Mouse (Mus musculus): ENCODE results near the gene Xpnpep1. TPM values are rescaled to one million over a fixed set of nuclear protein-coding genes. Genes with fewer than 3 reads are reported as not detected.

Xpnpep1 gene
- polyA plus RNA-seq, 1 experiment from 2014 or later, result 111 TPM

DNA sequence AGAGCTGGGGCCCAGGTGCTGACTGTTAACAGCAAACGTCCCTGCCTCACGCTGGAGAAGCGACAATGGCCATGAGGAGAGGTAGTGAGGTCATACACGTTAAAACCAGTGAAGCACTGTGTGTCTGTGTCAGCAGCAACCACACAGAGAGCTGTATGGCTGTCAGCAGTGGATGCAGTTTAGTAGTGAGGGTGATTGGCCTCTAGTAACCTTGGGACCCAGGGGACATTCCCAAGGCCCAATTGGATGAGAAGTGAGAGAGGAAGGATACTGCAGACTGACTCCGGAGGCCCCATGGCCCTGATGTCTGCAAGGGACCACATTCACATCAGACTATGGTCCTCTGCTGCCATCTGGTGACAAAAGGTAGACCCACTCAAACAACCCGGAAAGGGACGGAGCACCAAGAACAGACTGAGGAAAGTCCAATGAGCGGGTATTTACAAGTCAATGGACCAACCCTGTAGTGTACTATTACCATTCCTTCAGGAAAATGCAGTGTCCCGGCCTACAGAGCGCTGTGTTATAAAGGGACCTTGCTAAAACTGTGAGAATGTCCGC lies 47.1 kb downstream of the Xpnpep1 start:
- 69% methylated on average over 11 of the region's 11 CpGs for whole genome bisulfite sequencing
- no peak overlapping the region for H3K4me3 ChIP-seq (ENCODE audit: low read depth, low read length)
- no peaks in the 10 kb centered on the region for H3K9me3 ChIP-seq (ENCODE audit: control insufficient read depth, low read length)
- H3K27me3 ChIP-seq (ENCODE audit: control insufficient read depth, insufficient read depth, low read length), result no peaks in the 10 kb centered on the region
- peak; percentile 78 for TF ChIP-seq CTCF (IDR thresholded peaks at IDR 0.05; ENCODE audit: low read depth)
- TF ChIP-seq EP300 (optimal IDR thresholded peaks at IDR 0.05), result no peak
- DNase-seq (ENCODE audit: low spot score) (peak; percentile 40), ATAC-seq (ENCODE audit: low FRiP score, low TSS enrichment) (peak; percentile 64)
- peaks cover 26% of the 10 kb centered on the region for H3K36me3 ChIP-seq (ENCODE audit: control insufficient read depth, insufficient read depth, low read length)
- no peak overlapping the region for H3K27ac ChIP-seq (replicated peaks)
- no peaks in the 10 kb centered on the region for H3K4me1 ChIP-seq (replicated peaks; ENCODE audit: control insufficient read depth, insufficient read depth)
- H3K9ac ChIP-seq (ENCODE audit: low read length), result no peak overlapping the region
- no peak overlapping the region for H3K4me2 ChIP-seq (replicated peaks; ENCODE audit: low read depth)

DNA sequence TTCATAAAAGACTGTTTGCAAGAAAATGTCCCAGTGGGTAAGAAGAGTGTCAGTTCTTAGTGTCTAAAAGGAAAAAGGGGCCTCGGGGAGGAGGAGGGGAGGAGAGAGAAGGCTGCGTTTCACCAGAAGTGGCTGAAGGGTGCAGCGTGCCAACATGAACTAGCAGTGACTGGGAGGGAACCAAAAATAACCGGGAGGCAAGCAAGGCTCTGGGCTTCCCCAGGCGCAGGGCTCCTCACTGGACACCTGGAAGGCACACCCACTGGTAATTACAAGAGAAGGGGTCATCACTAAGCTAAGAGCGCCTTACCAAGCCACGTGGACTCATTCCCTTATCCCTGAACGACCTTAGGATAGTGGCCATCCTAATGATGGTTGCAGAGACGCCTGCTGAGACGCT lies 48.1 kb downstream of the Xpnpep1 start:
- no peak overlapping the region for H3K4me2 ChIP-seq (replicated peaks; ENCODE audit: low read depth)
- 94% methylated on average over 10 of the region's 10 CpGs for WGBS
- H3K27ac ChIP-seq (replicated peaks), result no peak overlapping the region
- H3K27me3 ChIP-seq (ENCODE audit: control insufficient read depth, insufficient read depth, low read length), result no peaks in the 10 kb centered on the region
- no peak for TF ChIP-seq EP300 (optimal IDR thresholded peaks at IDR 0.05)
- no peak for TF ChIP-seq CTCF (IDR thresholded peaks at IDR 0.05; ENCODE audit: low read depth)
- H3K9me3 ChIP-seq (ENCODE audit: control insufficient read depth, low read length), result no peaks in the 10 kb centered on the region
- no peaks in the 10 kb centered on the region for H3K4me1 ChIP-seq (replicated peaks; ENCODE audit: control insufficient read depth, insufficient read depth)
- peaks cover 26% of the 10 kb centered on the region for H3K36me3 ChIP-seq (ENCODE audit: control insufficient read depth, insufficient read depth, low read length)
- ATAC-seq (ENCODE audit: low FRiP score, low TSS enrichment) (no peak), DNase-seq (ENCODE audit: low spot score) (no peak)
- no peak overlapping the region for H3K9ac ChIP-seq (ENCODE audit: low read length)
- no peak overlapping the region for H3K4me3 ChIP-seq (ENCODE audit: low read depth, low read length)

DNA sequence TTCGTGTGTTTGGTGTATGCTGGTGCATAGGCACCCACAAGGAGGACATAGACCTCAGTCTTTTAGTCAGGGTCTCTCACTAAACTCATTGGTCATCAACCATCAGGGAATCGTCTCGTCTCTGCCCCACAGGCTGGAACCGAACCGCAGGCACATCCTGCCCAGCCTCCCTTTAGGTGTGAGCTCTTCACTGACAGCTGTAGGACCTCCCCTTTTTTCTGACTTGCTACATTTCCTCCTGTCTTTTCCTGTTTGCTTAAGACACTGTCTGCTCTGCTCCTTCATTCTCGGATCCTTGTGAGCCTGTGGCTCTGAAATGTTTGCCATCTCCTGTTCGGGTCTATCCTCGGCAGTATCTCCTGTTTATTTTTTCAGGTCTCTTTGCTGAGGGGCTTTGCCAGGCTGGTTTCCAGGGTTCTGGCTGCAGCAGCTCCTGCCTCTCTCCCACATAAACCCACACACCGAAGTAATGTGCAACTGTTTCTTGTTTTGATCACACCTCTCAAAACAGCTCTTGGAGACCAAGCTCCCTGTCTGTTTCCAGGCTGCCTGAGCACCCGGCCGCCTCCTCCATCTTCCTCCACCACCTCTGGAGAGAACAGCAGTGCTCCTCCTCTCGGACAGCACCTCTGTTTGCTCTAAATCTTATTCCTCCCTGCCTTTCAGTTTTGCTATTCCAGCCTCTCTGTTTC lies 60.8 kb downstream of the Xpnpep1 start:
- H3K27ac ChIP-seq (replicated peaks), result no peak overlapping the region
- TF ChIP-seq EP300 (optimal IDR thresholded peaks at IDR 0.05) (no peak), CTCF (IDR thresholded peaks at IDR 0.05; ENCODE audit: low read depth) (no peak)
- no peaks in the 10 kb centered on the region for H3K4me1 ChIP-seq (replicated peaks; ENCODE audit: control insufficient read depth, insufficient read depth)
- no peaks in the 10 kb centered on the region for H3K27me3 ChIP-seq (ENCODE audit: control insufficient read depth, insufficient read depth, low read length)
- no peaks in the 10 kb centered on the region for H3K36me3 ChIP-seq (ENCODE audit: control insufficient read depth, insufficient read depth, low read length)
- H3K9ac ChIP-seq (ENCODE audit: low read length), result no peak overlapping the region
- WGBS, result 54% methylated on average over 12 of the region's 12 CpGs
- no peak overlapping the region for H3K4me3 ChIP-seq (ENCODE audit: low read depth, low read length)
- no peaks in the 10 kb centered on the region for H3K9me3 ChIP-seq (ENCODE audit: control insufficient read depth, low read length)
- no peak for DNase-seq (ENCODE audit: low spot score)
- ATAC-seq (ENCODE audit: low FRiP score, low TSS enrichment), result no peak
- no peak overlapping the region for H3K4me2 ChIP-seq (replicated peaks; ENCODE audit: low read depth)

DNA sequence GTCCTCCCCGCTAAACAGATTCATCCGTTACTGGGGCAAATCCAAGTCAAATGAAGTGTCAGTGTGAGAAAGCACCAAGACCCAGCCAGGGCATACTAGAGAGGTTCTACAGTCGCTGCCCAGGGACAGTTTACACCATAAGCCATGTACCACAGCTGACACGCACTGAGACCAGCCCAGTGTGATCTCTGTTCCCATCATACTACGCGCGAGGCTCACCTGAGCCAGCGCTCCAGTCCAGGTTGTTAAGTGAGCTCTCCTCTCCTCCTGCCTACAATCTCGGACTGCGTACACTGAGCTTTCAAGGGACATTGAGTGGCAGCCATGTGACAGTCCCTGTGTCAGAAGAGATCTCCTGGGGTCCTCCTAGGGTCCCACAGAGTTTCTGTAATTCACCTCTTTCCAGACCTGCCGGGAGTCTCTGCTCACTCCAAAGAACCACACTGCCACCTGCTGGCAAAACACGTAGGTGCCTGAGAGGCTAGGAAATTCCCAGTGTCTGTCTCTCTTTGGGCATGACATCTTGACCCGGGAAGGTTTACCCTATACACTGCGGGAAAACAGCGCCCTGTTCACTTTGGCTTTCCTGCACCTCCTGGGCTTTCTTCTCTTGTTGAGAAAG lies 64.3 kb downstream of the Xpnpep1 start:
- TF ChIP-seq EP300 (optimal IDR thresholded peaks at IDR 0.05) (no peak), CTCF (IDR thresholded peaks at IDR 0.05; ENCODE audit: low read depth) (peak; percentile 89)
- Histone ChIP-seq H3K9ac (ENCODE audit: low read length) (no peak overlapping the region), H3K4me3 (ENCODE audit: low read depth, low read length) (no peak overlapping the region), H3K36me3 (ENCODE audit: control insufficient read depth, insufficient read depth, low read length) (no peaks in the 10 kb centered on the region; the same call in 1 of the 2 replicates), H3K27me3 (ENCODE audit: control insufficient read depth, insufficient read depth, low read length) (no peaks in the 10 kb centered on the region), H3K4me2 (replicated peaks; ENCODE audit: low read depth) (no peak overlapping the region), H3K27ac (replicated peaks) (no peak overlapping the region), H3K4me1 (replicated peaks; ENCODE audit: control insufficient read depth, insufficient read depth) (no peaks in the 10 kb centered on the region), H3K9me3 (ENCODE audit: control insufficient read depth, low read length) (no peaks in the 10 kb centered on the region)
- 49% methylated on average over 15 of the region's 15 CpGs for WGBS
- ATAC-seq (ENCODE audit: low FRiP score, low TSS enrichment), result peak; percentile 35; the same call in 1 of the 2 replicates
- DNase-seq (ENCODE audit: low spot score), result peak; percentile 74

DNA sequence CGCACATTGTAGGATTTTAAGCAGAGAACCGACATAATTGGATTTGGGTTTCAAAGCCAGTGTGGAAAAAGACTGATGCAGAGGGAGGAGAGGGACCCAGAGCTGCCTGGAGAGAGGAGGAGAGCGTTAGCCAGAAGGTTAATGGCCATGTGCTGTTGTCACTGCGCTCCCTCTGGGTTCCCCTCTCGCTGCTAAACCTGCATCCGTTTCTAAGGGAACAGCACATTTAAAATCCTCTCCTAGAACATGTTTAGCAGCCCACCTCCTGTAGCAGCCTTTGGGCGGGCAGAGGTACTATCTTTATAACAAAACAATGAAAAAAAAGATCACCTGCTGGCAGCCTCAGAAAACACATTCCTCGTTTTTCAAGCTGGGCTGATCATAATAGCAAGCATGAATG lies 73.7 kb downstream of the Xpnpep1 start:
- DNase-seq (ENCODE audit: low spot score), result no peak
- Histone ChIP-seq H3K9ac (ENCODE audit: low read length) (no peak overlapping the region), H3K4me3 (ENCODE audit: low read depth, low read length) (no peak overlapping the region), H3K27me3 (ENCODE audit: control insufficient read depth, insufficient read depth, low read length) (no peaks in the 10 kb centered on the region), H3K4me1 (replicated peaks; ENCODE audit: control insufficient read depth, insufficient read depth) (no peaks in the 10 kb centered on the region), H3K4me2 (replicated peaks; ENCODE audit: low read depth) (no peak overlapping the region), H3K9me3 (ENCODE audit: control insufficient read depth, low read length) (no peaks in the 10 kb centered on the region), H3K36me3 (ENCODE audit: control insufficient read depth, insufficient read depth, low read length) (no peaks in the 10 kb centered on the region), H3K27ac (replicated peaks) (no peak overlapping the region)
- ATAC-seq (ENCODE audit: low FRiP score, low TSS enrichment), result no peak
- 63% methylated on average over 8 of the region's 8 CpGs for WGBS
- TF ChIP-seq EP300 (optimal IDR thresholded peaks at IDR 0.05) (no peak), CTCF (IDR thresholded peaks at IDR 0.05; ENCODE audit: low read depth) (no peak)

DNA sequence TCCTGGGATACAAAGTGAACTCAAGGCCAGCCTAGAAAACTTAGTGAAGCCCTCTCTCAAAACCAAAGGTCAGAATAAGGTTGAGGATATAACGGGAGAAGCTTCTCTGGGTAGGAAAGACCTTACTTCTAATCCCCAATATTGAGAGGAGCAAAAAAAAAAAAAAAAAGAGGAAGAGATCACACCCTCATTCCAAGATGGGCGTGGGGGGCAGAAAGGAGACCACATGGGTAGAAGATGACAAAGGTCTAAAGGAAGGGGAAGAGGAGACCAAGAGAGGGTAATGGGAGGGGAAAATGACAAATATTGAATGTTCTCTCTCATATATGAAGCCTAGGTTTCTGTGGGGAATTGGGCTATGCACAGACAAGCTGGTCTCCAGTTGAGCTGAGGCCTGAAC lies 77.3 kb downstream of the Xpnpep1 start:
- DNase-seq (ENCODE audit: low spot score) (no peak), ATAC-seq (ENCODE audit: low FRiP score, low TSS enrichment) (no peak)
- TF ChIP-seq EP300 (optimal IDR thresholded peaks at IDR 0.05), result no peak
- TF ChIP-seq CTCF (IDR thresholded peaks at IDR 0.05; ENCODE audit: low read depth), result no peak
- Histone ChIP-seq H3K9me3 (ENCODE audit: control insufficient read depth, low read length) (no peaks in the 10 kb centered on the region), H3K36me3 (ENCODE audit: control insufficient read depth, insufficient read depth, low read length) (no peaks in the 10 kb centered on the region), H3K9ac (ENCODE audit: low read length) (no peak overlapping the region), H3K27ac (replicated peaks) (no peak overlapping the region), H3K4me2 (replicated peaks; ENCODE audit: low read depth) (no peak overlapping the region), H3K27me3 (ENCODE audit: control insufficient read depth, insufficient read depth, low read length) (no peaks in the 10 kb centered on the region), H3K4me3 (ENCODE audit: low read depth, low read length) (no peak overlapping the region), H3K4me1 (replicated peaks; ENCODE audit: control insufficient read depth, insufficient read depth) (no peaks in the 10 kb centered on the region)
- WGBS, result 84% methylated on average over 2 of the region's 2 CpGs

All from stomach, postnatal 0 days (tissue).